Mouse (Mus musculus) cerebellum, adult 9-11 months (tissue): ENCODE measurements around the gene Slc25a47.
"Not testable (repeated sequence)": the region's sequence is repeated elsewhere in the genome, so short reads cannot be mapped to it uniquely, and the experiment has no call there.

ENCODE experiments used
- DNase-seq: peaks from one replicate; pipeline ENCODE4 v3.0.0; 2022

The Slc25a47 gene

GRCm38 (mm10) chr12:108826958-108827535 lies 8.8 kb upstream of the Slc25a47 start:
- peak; percentile 86 for DNase-seq

GRCm38 (mm10) chr12:108827641-108828040 lies 8.2 kb upstream of the Slc25a47 start:
- DNase-seq, result peak; percentile 43

GRCm38 (mm10) chr12:108829636-108830035 lies 6.2 kb upstream of the Slc25a47 start:
- peak; percentile 39 for DNase-seq

- DNase-seq, result no peak
Observed at GRCm38 (mm10) chr12:108830358-108830757, 5.5 kb upstream of the Slc25a47 start.

GRCm38 (mm10) chr12:108831966-108832643 lies 3.7 kb upstream of the Slc25a47 start:
- peak; percentile 80 for DNase-seq

- DNase-seq, result peak; percentile 84
Observed at GRCm38 (mm10) chr12:108832851-108833250, 3.0 kb upstream of the Slc25a47 start.

GRCm38 (mm10) chr12:108833408-108833807 lies 2.4 kb upstream of the Slc25a47 start:
- peak; percentile 51 for DNase-seq

GRCm38 (mm10) chr12:108834337-108834736 lies 1.5 kb upstream of the Slc25a47 start:
- DNase-seq, result peak; percentile 61

- peak; percentile 74 for DNase-seq
Observed at GRCm38 (mm10) chr12:108834786-108835185, 1.1 kb upstream of the Slc25a47 start.

- no peak for DNase-seq
Observed at GRCm38 (mm10) chr12:108835208-108835839, 522 bp upstream of the Slc25a47 start.

- no peak for DNase-seq
Observed at GRCm38 (mm10) chr12:108836722-108837121, 876 bp downstream of the Slc25a47 start.

- no peak for DNase-seq
Observed at GRCm38 (mm10) chr12:108841181-108841580, 5.3 kb downstream of the Slc25a47 start.

GRCm38 (mm10) chr12:108842663-108843062 lies 6.8 kb downstream of the Slc25a47 start:
- no peak for DNase-seq

- not testable (repeated sequence) for DNase-seq
Observed at GRCm38 (mm10) chr12:108848033-108848432, 12.2 kb downstream of the Slc25a47 start.

GRCm38 (mm10) chr12:108849488-108850022 lies 13.7 kb downstream of the Slc25a47 start:
- no peak for DNase-seq

- no peak for DNase-seq
Observed at GRCm38 (mm10) chr12:108850129-108850528, 14.3 kb downstream of the Slc25a47 start.

- no peak for DNase-seq
Observed at GRCm38 (mm10) chr12:108850886-108851285, 15.0 kb downstream of the Slc25a47 start.

- no peak for DNase-seq
Observed at GRCm38 (mm10) chr12:108852822-108853221, 17.0 kb downstream of the Slc25a47 start.

- no peak for DNase-seq
Observed at GRCm38 (mm10) chr12:108855081-108855480, 19.2 kb downstream of the Slc25a47 start.

- DNase-seq, result no peak
Observed at GRCm38 (mm10) chr12:108856186-108856585, 20.3 kb downstream of the Slc25a47 start.

- no peak for DNase-seq
Observed at GRCm38 (mm10) chr12:108857109-108857508, 21.3 kb downstream of the Slc25a47 start.

- no peak for DNase-seq
Observed at GRCm38 (mm10) chr12:108857589-108858184, 21.8 kb downstream of the Slc25a47 start.

- DNase-seq, result no peak
Observed at GRCm38 (mm10) chr12:108858486-108858885, 22.6 kb downstream of the Slc25a47 start.
